Mouse (Mus musculus): ENCODE data around the gene Anapc15. TPM values are rescaled to one million over a fixed set of nuclear protein-coding genes. Genes with fewer than 3 reads are reported as not detected.
A peak's percentile ranks its signal among the peaks of the same experiment; 100 is the strongest.
"Not testable (repeated sequence)": the region's sequence is repeated elsewhere in the genome, so short reads cannot be mapped to it uniquely, and the experiment has no call there.

Anapc15 gene
- polyA plus RNA-seq, 1 experiment from 2014 or later, result 81.9 TPM

- no peak for ATAC-seq (ENCODE audit: low read depth)
- H3K4me3 ChIP-seq, result peak overlapping the region; percentile 85
- WGBS, result 74% methylated on average over 8 of the region's 8 CpGs
- peaks cover 33% of the 10 kb centered on the region for H3K4me1 ChIP-seq (replicated peaks)
- H3K27ac ChIP-seq (replicated peaks), result 0 out of 2 replicates have a peak overlapping the region, but pooled peaks have one; percentile 97
- H3K4me2 ChIP-seq, result peak overlapping the region; percentile 75
- H3K9ac ChIP-seq, result peak overlapping the region; percentile 91
- peaks cover 36% of the 10 kb centered on the region for H3K36me3 ChIP-seq
- no peaks in the 10 kb centered on the region for H3K27me3 ChIP-seq
- no peaks in the 10 kb centered on the region for H3K9me3 ChIP-seq
Measured at GRCm38 (mm10) chr7:101906696-101907095, 43.2 kb downstream of the Anapc15 start.

- Histone ChIP-seq H3K9me3 (no peaks in the 10 kb centered on the region), H3K27me3 (no peaks in the 10 kb centered on the region), H3K4me1 (replicated peaks) (peaks cover 33% of the 10 kb centered on the region), H3K4me3 (no peak overlapping the region), H3K27ac (replicated peaks) (no peak overlapping the region), H3K9ac (peak overlapping the region; percentile 47; the same call in 1 of the 2 replicates), H3K36me3 (peaks cover 41% of the 10 kb centered on the region), H3K4me2 (no peak overlapping the region)
- WGBS, result 86% methylated on average over 4 of the region's 4 CpGs
- no peak for ATAC-seq (ENCODE audit: low read depth)
Measured at GRCm38 (mm10) chr7:101908367-101908766, 44.9 kb downstream of the Anapc15 start.

GRCm38 (mm10) chr7:101910138-101910537 lies 46.6 kb downstream of the Anapc15 start:
- Histone ChIP-seq H3K4me1 (replicated peaks) (peaks cover 28% of the 10 kb centered on the region), H3K27me3 (no peaks in the 10 kb centered on the region), H3K4me3 (no peak overlapping the region), H3K4me2 (no peak overlapping the region), H3K9ac (no peak overlapping the region), H3K36me3 (peaks cover 59% of the 10 kb centered on the region), H3K27ac (replicated peaks) (no peak overlapping the region), H3K9me3 (no peaks in the 10 kb centered on the region)
- ATAC-seq (ENCODE audit: low read depth), result no peak
- WGBS, result 86% methylated on average over 4 of the region's 4 CpGs

- Histone ChIP-seq H3K9me3 (no peaks in the 10 kb centered on the region), H3K27ac (replicated peaks) (no peak overlapping the region), H3K27me3 (no peaks in the 10 kb centered on the region), H3K4me3 (no peak overlapping the region), H3K36me3 (peaks cover 62% of the 10 kb centered on the region), H3K9ac (no peak overlapping the region), H3K4me1 (replicated peaks) (peaks cover 17% of the 10 kb centered on the region), H3K4me2 (no peak overlapping the region)
- no peak for ATAC-seq (ENCODE audit: low read depth)
- WGBS, result 67% methylated on average over 3 of the region's 3 CpGs
Measured at GRCm38 (mm10) chr7:101911982-101912381, 48.5 kb downstream of the Anapc15 start.

- ATAC-seq (ENCODE audit: low read depth), result peak; percentile 74
- no peaks in the 10 kb centered on the region for H3K4me1 ChIP-seq (replicated peaks)
- 23% methylated on average over 1 of the region's 1 CpGs for WGBS
Measured at GRCm38 (mm10) chr7:101918071-101918470, 54.6 kb downstream of the Anapc15 start.

GRCm38 (mm10) chr7:101925892-101926291 lies 62.4 kb downstream of the Anapc15 start:
- not testable (repeated sequence) for H3K9ac ChIP-seq; H3K4me1 ChIP-seq (replicated peaks); H3K4me3 ChIP-seq; H3K9me3 ChIP-seq; H3K4me2 ChIP-seq; H3K27me3 ChIP-seq; H3K36me3 ChIP-seq; ATAC-seq (ENCODE audit: low read depth); H3K27ac ChIP-seq (replicated peaks)

More at GRCm38 (mm10) chr7:101918071-101918470, 54.6 kb downstream of the Anapc15 start:
- Histone ChIP-seq H3K4me3 (no peak overlapping the region), H3K27me3 (no peaks in the 10 kb centered on the region), H3K36me3 (peaks cover 24% of the 10 kb centered on the region), H3K9me3 (no peaks in the 10 kb centered on the region), H3K9ac (no peak overlapping the region), H3K27ac (replicated peaks) (no peak overlapping the region), H3K4me2 (no peak overlapping the region)

GRCm38 (mm10) chr7:101928093-101928492 lies 64.6 kb downstream of the Anapc15 start:
- Histone ChIP-seq H3K36me3 (no peaks in the 10 kb centered on the region), H3K27me3 (no peaks in the 10 kb centered on the region), H3K9ac (no peak overlapping the region), H3K4me1 (replicated peaks) (peaks cover 10% of the 10 kb centered on the region; the same call in 1 of the 2 replicates), H3K27ac (replicated peaks) (no peak overlapping the region), H3K9me3 (no peaks in the 10 kb centered on the region), H3K4me2 (no peak overlapping the region), H3K4me3 (no peak overlapping the region)
- WGBS, result 86% methylated on average over 3 of the region's 3 CpGs
- no peak for ATAC-seq (ENCODE audit: low read depth)

- ATAC-seq (ENCODE audit: low read depth), result no peak
- H3K27ac ChIP-seq (replicated peaks), result no peak overlapping the region
- peak overlapping the region; percentile 71 for H3K4me2 ChIP-seq
- H3K36me3 ChIP-seq, result no peaks in the 10 kb centered on the region
- no peak overlapping the region for H3K9ac ChIP-seq
- H3K4me1 ChIP-seq (replicated peaks), result peaks cover 32% of the 10 kb centered on the region
- H3K27me3 ChIP-seq, result no peaks in the 10 kb centered on the region
- no peak overlapping the region for H3K4me3 ChIP-seq
- WGBS, result 95% methylated on average over 1 of the region's 1 CpGs
- H3K9me3 ChIP-seq, result no peaks in the 10 kb centered on the region
Measured at GRCm38 (mm10) chr7:101932551-101932950, 69.0 kb downstream of the Anapc15 start.

- Histone ChIP-seq H3K27ac (replicated peaks) (no peak overlapping the region), H3K4me1 (replicated peaks) (peaks cover 32% of the 10 kb centered on the region), H3K9ac (peak overlapping the region; percentile 69), H3K27me3 (no peaks in the 10 kb centered on the region), H3K9me3 (no peaks in the 10 kb centered on the region), H3K36me3 (no peaks in the 10 kb centered on the region), H3K4me2 (peak overlapping the region; percentile 71), H3K4me3 (peak overlapping the region; percentile 75)
- WGBS, result 6% methylated on average over 15 of the region's 15 CpGs
- ATAC-seq (ENCODE audit: low read depth), result peak; percentile 47
Measured at GRCm38 (mm10) chr7:101933300-101933699, 69.8 kb downstream of the Anapc15 start.

GRCm38 (mm10) chr7:101933751-101934240 lies 70.3 kb downstream of the Anapc15 start, which contains the start of the genes Lrrc51 and Numa1:
Gene Lrrc51 (minus strand): TSS chr7:101933895.
Gene Numa1 (plus strand): TSS chr7:101934111.
- Histone ChIP-seq H3K9me3 (no peaks in the 10 kb centered on the region), H3K9ac (peak within 1 kb of the TSS; percentile 81), H3K4me2 (peak within 1 kb of the TSS; percentile 71), H3K4me3 (peak within 1 kb of the TSS; percentile 75), H3K27ac (replicated peaks) (peak within 1 kb of the TSS; percentile 71), H3K27me3 (no peaks in the 10 kb centered on the region), H3K36me3 (no peaks in the 10 kb centered on the region), H3K4me1 (replicated peaks) (peaks cover 32% of the 10 kb centered on the region)
- ATAC-seq (ENCODE audit: low read depth), result peak; percentile 98
- WGBS, result under 1% methylated on average over 38 of the region's 40 CpGs

GRCm38 (mm10) chr7:101935957-101936356 lies 72.4 kb downstream of the Anapc15 start:
- no peak overlapping the region for H3K27ac ChIP-seq (replicated peaks)
- no peaks in the 10 kb centered on the region for H3K27me3 ChIP-seq
- no peak overlapping the region for H3K9ac ChIP-seq
- WGBS, result 95% methylated on average over 4 of the region's 4 CpGs
- ATAC-seq (ENCODE audit: low read depth), result no peak
- peaks cover 32% of the 10 kb centered on the region for H3K4me1 ChIP-seq (replicated peaks)
- 0 out of 2 replicates have a peak, but pooled peaks cover 7% of the 10 kb centered on the region for H3K36me3 ChIP-seq
- H3K9me3 ChIP-seq, result no peaks in the 10 kb centered on the region
- no peak overlapping the region for H3K4me3 ChIP-seq
- H3K4me2 ChIP-seq, result no peak overlapping the region

GRCm38 (mm10) chr7:101936996-101937395 lies 73.5 kb downstream of the Anapc15 start:
- no peak overlapping the region for H3K4me2 ChIP-seq
- no peaks in the 10 kb centered on the region for H3K27me3 ChIP-seq
- H3K9ac ChIP-seq, result no peak overlapping the region
- no peak overlapping the region for H3K27ac ChIP-seq (replicated peaks)
- ATAC-seq (ENCODE audit: low read depth), result no peak
- H3K9me3 ChIP-seq, result no peaks in the 10 kb centered on the region
- H3K4me1 ChIP-seq (replicated peaks), result peaks cover 32% of the 10 kb centered on the region
- H3K36me3 ChIP-seq, result 0 out of 2 replicates have a peak, but pooled peaks cover 7% of the 10 kb centered on the region
- WGBS, result 95% methylated on average over 4 of the region's 4 CpGs
- H3K4me3 ChIP-seq, result no peak overlapping the region

- ATAC-seq (ENCODE audit: low read depth), result no peak
- H3K4me3 ChIP-seq, result no peak overlapping the region
Measured at GRCm38 (mm10) chr7:101937569-101937968, 74.1 kb downstream of the Anapc15 start.

More at GRCm38 (mm10) chr7:101937569-101937968, 74.1 kb downstream of the Anapc15 start:
- Histone ChIP-seq H3K4me2 (no peak overlapping the region), H3K27ac (replicated peaks) (no peak overlapping the region), H3K9ac (no peak overlapping the region), H3K36me3 (0 out of 2 replicates have a peak, but pooled peaks cover 7% of the 10 kb centered on the region), H3K27me3 (no peaks in the 10 kb centered on the region), H3K9me3 (no peaks in the 10 kb centered on the region), H3K4me1 (replicated peaks) (peaks cover 28% of the 10 kb centered on the region)
- WGBS, result 96% methylated on average over 4 of the region's 4 CpGs

All from neural tube, embryonic 13.5 days (tissue).